Mouse (Mus musculus): Measurements from ENCODE around the gene Olfr55. TPM values are rescaled to one million over a fixed set of nuclear protein-coding genes. Genes with fewer than 3 reads are reported as not detected.

Olfr55 gene
- total RNA-seq (2023) = not detected

GRCm38 (mm10) chr17:33168147-33168546 is at the start of gene Olfr55:
Gene Olfr55, plus strand, starts transcription at chr17:33168447.

GRCm38 (mm10) chr17:33139261-33139820 is 28.9 kb upstream of the Olfr55 start, which contains the start of gene Morc2b:
Gene Morc2b, minus strand, starts transcription at chr17:33139683.

GRCm38 (mm10) chr17:33191002-33191401 is 22.8 kb downstream of the Olfr55 start, which contains the start of gene Olfr239:
Gene Olfr239, plus strand, starts transcription at chr17:33191302.

GRCm38 (mm10) chr17:33221590-33221989 is 53.3 kb downstream of the Olfr55 start, which contains the start of gene Olfr1564:
Gene Olfr1564, minus strand, starts transcription at chr17:33221690.

Other genes starting within 250 kb of the Olfr55 start
- gene Cyp4f13, start 221.0 kb upstream of the Olfr55 start, total RNA-seq (2023) = 85.9 TPM
- 20.3 TPM for gene Zfp472, start 202.6 kb upstream of the Olfr55 start, total RNA-seq (2023)
- gene Zfp952, start 175.3 kb upstream of the Olfr55 start, total RNA-seq (2023) = 12.7 TPM
- gene Zfp763, start 135.0 kb upstream of the Olfr55 start, total RNA-seq (2023) = 8.9 TPM
- not detected for gene 4921501E09Rik, start 100.4 kb upstream of the Olfr55 start, total RNA-seq (2023)
- 3.1 TPM for gene Zfp563, start 79.1 kb upstream of the Olfr55 start, total RNA-seq (2023)
- not detected for gene Morc2b, start 28.8 kb upstream of the Olfr55 start, total RNA-seq (2023)
- not detected for gene Olfr239, start 22.9 kb downstream of the Olfr55 start, total RNA-seq (2023)
- gene Olfr1564, start 53.2 kb downstream of the Olfr55 start, total RNA-seq (2023) = not detected
- 7.8 TPM for gene Zfp955a, start 86.7 kb downstream of the Olfr55 start, total RNA-seq (2023)
- gene Olfr63, start 96.2 kb downstream of the Olfr55 start, total RNA-seq (2023) = 0.09 TPM
- 7.9 TPM for gene Zfp955b, start 121.1 kb downstream of the Olfr55 start, total RNA-seq (2023)
- 22.0 TPM for gene Zfp81, start 190.4 kb downstream of the Olfr55 start, total RNA-seq (2023)
- gene Zfp101, start 226.2 kb downstream of the Olfr55 start, total RNA-seq (2023) = 9.3 TPM